Mouse (Mus musculus): ENCODE measurements around the gene Bcan.

DNA sequence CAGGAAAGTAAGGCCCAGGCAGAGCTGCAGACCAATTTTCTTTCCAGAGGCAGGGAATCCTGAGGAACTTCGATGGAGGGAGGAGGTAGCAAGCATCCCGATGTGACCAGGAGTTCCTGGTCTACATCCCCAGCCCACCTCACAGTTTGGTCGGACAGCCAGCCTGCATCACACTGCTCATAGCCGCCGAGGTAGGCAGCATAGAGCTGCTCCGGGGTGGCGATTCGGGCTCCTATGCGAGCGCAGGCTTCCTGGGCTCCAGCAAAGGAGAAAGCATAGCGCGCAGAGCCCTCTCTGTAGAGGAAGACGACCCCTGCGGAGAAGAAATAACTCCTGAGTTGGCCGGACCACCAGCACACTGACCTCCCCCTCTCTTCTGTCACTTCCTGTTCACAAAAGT is 3.6 kb downstream of the Bcan start:
- no peak for TF ChIP-seq CTCF (IDR thresholded peaks at IDR 0.05)
- no peak for TF ChIP-seq EP300 (IDR thresholded peaks at IDR 0.05)
